Mouse (Mus musculus) induced T-regulatory cell, adult 2 months (primary cell): ENCODE measurements around the gene Ctrc.

ENCODE experiments used
- DNase-seq: peaks from one replicate; pipeline ENCODE4 v3.0.0-alpha.2; 2012; ENCODE audit warnings: low read depth

Gene Ctrc

GRCm38 (mm10) chr4:141787046-141787445, 59.1 kb downstream of the Ctrc start:
- DNase-seq: no peak

- no peak for DNase-seq
These were observed 60.0 kb downstream of the Ctrc start for GRCm38 (mm10) chr4:141786141-141786540.

GRCm38 (mm10) chr4:141784835-141785234, 61.3 kb downstream of the Ctrc start:
- DNase-seq: no peak

- DNase-seq: no peak
These were observed 64.8 kb downstream of the Ctrc start for GRCm38 (mm10) chr4:141781201-141781985.

- no peak for DNase-seq
These were observed 66.3 kb downstream of the Ctrc start for GRCm38 (mm10) chr4:141779828-141780227.

GRCm38 (mm10) chr4:141773019-141773418, 73.1 kb downstream of the Ctrc start:
- DNase-seq: peak; percentile 6

GRCm38 (mm10) chr4:141771823-141772222, 74.3 kb downstream of the Ctrc start:
- DNase-seq: no peak

- DNase-seq: no peak
These were observed 76.5 kb downstream of the Ctrc start for GRCm38 (mm10) chr4:141769501-141770160.

GRCm38 (mm10) chr4:141767353-141768036, 78.7 kb downstream of the Ctrc start:
- DNase-seq: no peak

GRCm38 (mm10) chr4:141766668-141767352, 79.3 kb downstream of the Ctrc start:
- DNase-seq: no peak

GRCm38 (mm10) chr4:141766316-141766667, 79.9 kb downstream of the Ctrc start:
- DNase-seq: peak; percentile 18

GRCm38 (mm10) chr4:141765008-141765407, 81.2 kb downstream of the Ctrc start:
- no peak for DNase-seq
